Mouse (Mus musculus) limb, embryonic 12.5 days (tissue): Measurements from ENCODE around the gene Tgfb2. TPM values are rescaled to one million over a fixed set of nuclear protein-coding genes. Genes with fewer than 3 reads are reported as not detected.

ENCODE experiments used
- ATAC-seq: fragments of 200-750 bp; cut with Nextera tagmentation; 2 replicates; pipeline ENCODE4 v1.8.0; 2017; ENCODE audit warnings: low read depth, moderate TSS enrichment; ENCODE audit not compliant: insufficient number of reproducible peaks, insufficient read depth, low FRiP score, low TSS enrichment
- H3K27ac ChIP-seq: fragments of 300-500 bp; sonication (generic); 2 replicates; pipeline ENCODE4 v1.5.1; 2016; ENCODE audit warnings: mild to moderate bottlenecking, moderate library complexity
- H3K27me3 ChIP-seq: fragments of 300-500 bp; sonication (generic); 2 replicates; pipeline ENCODE4 v1.6.1; 2016; ENCODE audit warnings: mild to moderate bottlenecking, moderate library complexity
- H3K36me3 ChIP-seq: fragments of 300-500 bp; sonication (generic); 2 replicates; pipeline ENCODE4 v1.6.1; 2016; ENCODE audit warnings: mild to moderate bottlenecking, moderate library complexity
- H3K4me1 ChIP-seq: fragments of 300-500 bp; sonication (generic); replicated peaks from 2 replicates; pipeline ENCODE4 v1.6.1; 2016
- H3K4me2 ChIP-seq: fragments of 300-500 bp; sonication (generic); 2 replicates; pipeline ENCODE4 v1.6.1; 2016; ENCODE audit warnings: mild to moderate bottlenecking, moderate library complexity
- H3K4me3 ChIP-seq: fragments of 300-500 bp; sonication (generic); replicated peaks from 2 replicates; pipeline ENCODE4 v1.5.1; 2016; ENCODE audit warnings: mild to moderate bottlenecking
- H3K9ac ChIP-seq: fragments of 300-500 bp; sonication (generic); replicated peaks from 2 replicates; pipeline ENCODE4 v1.6.1; 2016; ENCODE audit warnings: mild to moderate bottlenecking, moderate library complexity
- H3K9me3 ChIP-seq: fragments of 300-500 bp; sonication (generic); 2 replicates; pipeline ENCODE4 v1.6.1; 2016; ENCODE audit warnings: mild to moderate bottlenecking, moderate library complexity
- WGBS: fragments of 180-500 bp; shearing (Covaris S2); methylation state at CpG from one replicate; pipeline ENCODE4 v1.1.7; 2016; 5-methylcytosine and 5-hydroxymethylcytosine counted together
- polyA plus RNA-seq: library from polyadenylated mRNA; unstranded; fragments of >200 nt; fragmentation: Nextera tagmentation; extraction: Ambion mirVana; gene quantifications from 2 replicates; pipeline ENCODE4 v1.2.1, GENCODE M21; 2016

Tgfb2 gene
- polyA plus RNA-seq, 1 experiment from 2014 or later: 83.7 TPM

GRCm38 (mm10) chr1:186701206-186701905 lies 4.4 kb downstream of the Tgfb2 start:
- 59% methylated on average over 8 of the region's 8 CpGs for WGBS
- H3K9me3 ChIP-seq: no peaks in the 10 kb centered on the region
- H3K27me3 ChIP-seq: no peaks in the 10 kb centered on the region
- no peak overlapping the region for H3K9ac ChIP-seq
- H3K4me1 ChIP-seq: peaks cover 15% of the 10 kb centered on the region
- H3K27ac ChIP-seq: no peak overlapping the region
- H3K4me3 ChIP-seq: peak overlapping the region; percentile 23
- H3K36me3 ChIP-seq: peaks cover 24% of the 10 kb centered on the region
- H3K4me2 ChIP-seq: peak overlapping the region; percentile 75
- ATAC-seq: no peak

- Histone ChIP-seq H3K27ac (no peak overlapping the region), H3K36me3 (peaks cover 24% of the 10 kb centered on the region), H3K4me2 (peak overlapping the region; percentile 75), H3K4me1 (peaks cover 18% of the 10 kb centered on the region), H3K9me3 (no peaks in the 10 kb centered on the region), H3K9ac (no peak overlapping the region), H3K27me3 (no peaks in the 10 kb centered on the region), H3K4me3 (0 out of 2 replicates have a peak overlapping the region, but pooled peaks have one; percentile 8)
- 83% methylated on average over 3 of the region's 3 CpGs for WGBS
- ATAC-seq: no peak
Observed at GRCm38 (mm10) chr1:186700496-186700895, 5.3 kb downstream of the Tgfb2 start.

GRCm38 (mm10) chr1:186698583-186699338 lies 7.0 kb downstream of the Tgfb2 start:
- Histone ChIP-seq H3K4me3 (no peak overlapping the region), H3K9me3 (no peaks in the 10 kb centered on the region), H3K27ac (no peak overlapping the region), H3K27me3 (no peaks in the 10 kb centered on the region), H3K36me3 (peaks cover 38% of the 10 kb centered on the region), H3K4me1 (peaks cover 29% of the 10 kb centered on the region), H3K4me2 (no peak overlapping the region), H3K9ac (no peak overlapping the region)
- ATAC-seq: no peak
- WGBS: 78% methylated on average over 15 of the region's 15 CpGs

GRCm38 (mm10) chr1:186696231-186696630 lies 9.6 kb downstream of the Tgfb2 start:
- ATAC-seq: no peak
- Histone ChIP-seq H3K36me3 (peaks cover 54% of the 10 kb centered on the region), H3K4me1 (peaks cover 37% of the 10 kb centered on the region), H3K4me2 (no peak overlapping the region), H3K9ac (no peak overlapping the region), H3K9me3 (no peaks in the 10 kb centered on the region), H3K27me3 (no peaks in the 10 kb centered on the region), H3K4me3 (no peak overlapping the region), H3K27ac (0 out of 2 replicates have a peak overlapping the region, but pooled peaks have one; percentile 45)
- WGBS: 86% methylated on average over 9 of the region's 9 CpGs

GRCm38 (mm10) chr1:186695361-186695760 lies 10.4 kb downstream of the Tgfb2 start:
- peaks cover 58% of the 10 kb centered on the region for H3K36me3 ChIP-seq
- no peak overlapping the region for H3K4me2 ChIP-seq
- WGBS: 55% methylated on average over 4 of the region's 4 CpGs
- no peak overlapping the region for H3K9ac ChIP-seq
- peaks cover 46% of the 10 kb centered on the region for H3K4me1 ChIP-seq
- no peak overlapping the region for H3K4me3 ChIP-seq
- no peaks in the 10 kb centered on the region for H3K27me3 ChIP-seq
- H3K9me3 ChIP-seq: no peaks in the 10 kb centered on the region
- ATAC-seq: no peak
- H3K27ac ChIP-seq: peak overlapping the region; percentile 5; the same call in 1 of the 2 replicates

- H3K27ac ChIP-seq: no peak overlapping the region
- no peak overlapping the region for H3K4me2 ChIP-seq
- H3K36me3 ChIP-seq: peaks cover 53% of the 10 kb centered on the region
- ATAC-seq: no peak
- 89% methylated on average over 4 of the region's 4 CpGs for WGBS
- peaks cover 54% of the 10 kb centered on the region for H3K4me1 ChIP-seq
- H3K9ac ChIP-seq: no peak overlapping the region
- no peaks in the 10 kb centered on the region for H3K27me3 ChIP-seq
- H3K4me3 ChIP-seq: no peak overlapping the region
- H3K9me3 ChIP-seq: no peaks in the 10 kb centered on the region
Observed at GRCm38 (mm10) chr1:186692370-186692769, 13.4 kb downstream of the Tgfb2 start.

- Histone ChIP-seq H3K36me3 (peaks cover 52% of the 10 kb centered on the region), H3K9me3 (no peaks in the 10 kb centered on the region), H3K27ac (no peak overlapping the region), H3K4me3 (no peak overlapping the region), H3K4me1 (peaks cover 57% of the 10 kb centered on the region), H3K9ac (no peak overlapping the region), H3K27me3 (no peaks in the 10 kb centered on the region), H3K4me2 (no peak overlapping the region)
- no peak for ATAC-seq
- WGBS: 88% methylated on average over 9 of the region's 9 CpGs
Observed at GRCm38 (mm10) chr1:186691708-186692107, 14.1 kb downstream of the Tgfb2 start.

GRCm38 (mm10) chr1:186684041-186684440 lies 21.7 kb downstream of the Tgfb2 start:
- ATAC-seq: no peak
- H3K27me3 ChIP-seq: no peaks in the 10 kb centered on the region
- H3K27ac ChIP-seq: no peak overlapping the region
- no peak overlapping the region for H3K4me3 ChIP-seq
- H3K9ac ChIP-seq: no peak overlapping the region
- H3K4me1 ChIP-seq: peaks cover 38% of the 10 kb centered on the region
- H3K36me3 ChIP-seq: peaks cover 21% of the 10 kb centered on the region; the same call in 1 of the 2 replicates
- no peak overlapping the region for H3K4me2 ChIP-seq
- no peaks in the 10 kb centered on the region for H3K9me3 ChIP-seq
- whole genome bisulfite sequencing: 94% methylated on average over 3 of the region's 3 CpGs

- H3K9me3 ChIP-seq: no peaks in the 10 kb centered on the region
- no peaks in the 10 kb centered on the region for H3K27me3 ChIP-seq
- peaks cover 15% of the 10 kb centered on the region; the same call in 1 of the 2 replicates for H3K36me3 ChIP-seq
- H3K4me3 ChIP-seq: no peak overlapping the region
- no peak for ATAC-seq
- peaks cover 39% of the 10 kb centered on the region for H3K4me1 ChIP-seq
- no peak overlapping the region for H3K9ac ChIP-seq
- no peak overlapping the region for H3K4me2 ChIP-seq
- 40% methylated on average over 7 of the region's 7 CpGs for WGBS
- peak overlapping the region; percentile 66 for H3K27ac ChIP-seq
Observed at GRCm38 (mm10) chr1:186682606-186683005, 23.2 kb downstream of the Tgfb2 start.

- Histone ChIP-seq H3K27ac (no peak overlapping the region), H3K36me3 (peaks cover 11% of the 10 kb centered on the region; the same call in 1 of the 2 replicates), H3K4me3 (no peak overlapping the region), H3K9ac (no peak overlapping the region), H3K27me3 (no peaks in the 10 kb centered on the region), H3K4me2 (no peak overlapping the region), H3K9me3 (no peaks in the 10 kb centered on the region), H3K4me1 (peaks cover 59% of the 10 kb centered on the region)
- 84% methylated on average over 12 of the region's 12 CpGs for WGBS
- no peak for ATAC-seq
Observed at GRCm38 (mm10) chr1:186677614-186678013, 28.2 kb downstream of the Tgfb2 start.

- H3K4me3 ChIP-seq: no peak overlapping the region
- no peaks in the 10 kb centered on the region for H3K27me3 ChIP-seq
- H3K9ac ChIP-seq: no peak overlapping the region
- no peak overlapping the region for H3K27ac ChIP-seq
- H3K4me1 ChIP-seq: peaks cover 46% of the 10 kb centered on the region
- peaks cover 15% of the 10 kb centered on the region; the same call in 1 of the 2 replicates for H3K36me3 ChIP-seq
- 62% methylated on average over 5 of the region's 5 CpGs for WGBS
- no peaks in the 10 kb centered on the region for H3K9me3 ChIP-seq
- no peak for ATAC-seq
- H3K4me2 ChIP-seq: no peak overlapping the region
Observed at GRCm38 (mm10) chr1:186676199-186676598, 29.6 kb downstream of the Tgfb2 start.
